Mouse (Mus musculus) frontal cortex, postnatal 36 days (tissue): ENCODE results near the gene Rab3gap2.
A peak's percentile ranks its signal among the peaks of the same experiment; 100 is the strongest.

Source experiments
- DNase-seq, 2 experiments: peaks; one replicate each; pipeline ENCODE4 v3.0.0; 2022; ENCODE audit warnings: low spot score in 2 of 2

Rab3gap2 gene

GRCm38 (mm10) chr1:185331364-185331763 is 127.4 kb downstream of the Rab3gap2 start:
- no peak for DNase-seq

DNA sequence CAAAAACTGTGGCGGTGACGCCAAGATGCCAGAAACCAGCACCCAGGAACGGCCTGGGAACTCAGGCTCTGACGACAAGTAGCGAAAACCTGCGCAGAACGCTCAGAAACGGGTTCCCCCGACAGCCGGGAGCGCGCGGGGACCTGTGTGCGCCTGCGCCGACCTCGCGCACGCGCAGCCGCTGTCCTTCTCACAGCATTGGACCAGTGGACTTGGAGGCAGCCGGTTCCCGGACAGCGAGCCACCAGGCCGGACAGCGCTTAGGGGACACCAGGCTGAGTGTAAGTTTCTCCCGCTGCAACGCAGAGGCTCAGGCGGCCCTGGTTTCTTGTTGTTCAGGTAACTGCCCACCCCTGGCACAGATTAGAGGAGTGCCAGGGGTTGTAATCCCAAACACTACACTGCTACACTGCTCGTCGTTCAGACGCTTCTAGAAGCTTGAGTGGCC is 128.1 kb downstream of the Rab3gap2 start, which contains the start of gene Bpnt1:
Gene Bpnt1 (plus strand): TSS at position 167 of the 448 bp plus-strand sequence.
- peak; percentile 87 to 89 for DNase-seq

- no peak for DNase-seq
These were observed 129.7 kb downstream of the Rab3gap2 start for GRCm38 (mm10) chr1:185333651-185334050.

GRCm38 (mm10) chr1:185334136-185334535 is 130.2 kb downstream of the Rab3gap2 start:
- DNase-seq = no peak

GRCm38 (mm10) chr1:185335231-185335765 is 131.4 kb downstream of the Rab3gap2 start:
- no peak for DNase-seq
